Mouse (Mus musculus) cerebellum, adult 9-11 months (tissue): Measurements from ENCODE around the gene Lrp5.

ENCODE experiments used
- DNase-seq: peaks from one replicate; pipeline ENCODE4 v3.0.0; 2022

Lrp5 gene

GRCm38 (mm10) chr19:3686215-3686894 is at the start of gene Lrp5:
TSS of gene Lrp5 (minus strand) at chr19:3686564.
- no peak for DNase-seq

- no peak for DNase-seq
Observed at GRCm38 (mm10) chr19:3736001-3736400, 49.6 kb upstream of the Lrp5 start.

- DNase-seq: no peak
Observed at GRCm38 (mm10) chr19:3730781-3731646, 44.6 kb upstream of the Lrp5 start.

- no peak for DNase-seq
Observed at GRCm38 (mm10) chr19:3728901-3729300, 42.5 kb upstream of the Lrp5 start.

- DNase-seq: peak; percentile 71
Observed at GRCm38 (mm10) chr19:3724779-3725178, 38.4 kb upstream of the Lrp5 start.

GRCm38 (mm10) chr19:3723904-3724303 is 37.5 kb upstream of the Lrp5 start:
- no peak for DNase-seq

GRCm38 (mm10) chr19:3723170-3723569 is 36.8 kb upstream of the Lrp5 start:
- DNase-seq: no peak

GRCm38 (mm10) chr19:3719362-3719891 is 33.1 kb upstream of the Lrp5 start:
- peak; percentile 75 for DNase-seq

- peak; percentile 72 for DNase-seq
Observed at GRCm38 (mm10) chr19:3718481-3719361, 32.4 kb upstream of the Lrp5 start.

GRCm38 (mm10) chr19:3714381-3714780 is 28.0 kb upstream of the Lrp5 start:
- DNase-seq: no peak

- DNase-seq: no peak
Observed at GRCm38 (mm10) chr19:3710436-3710835, 24.1 kb upstream of the Lrp5 start.

- DNase-seq: no peak
Observed at GRCm38 (mm10) chr19:3709013-3709787, 22.8 kb upstream of the Lrp5 start.

- peak; percentile 99 for DNase-seq
Observed at GRCm38 (mm10) chr19:3708078-3709012, 22.0 kb upstream of the Lrp5 start, which contains the start of gene 1810055G02Rik. TSS of gene 1810055G02Rik (plus strand) at chr19:3708293.

GRCm38 (mm10) chr19:3707553-3707952 is 21.2 kb upstream of the Lrp5 start:
- DNase-seq: no peak

- no peak for DNase-seq
Observed at GRCm38 (mm10) chr19:3706258-3706657, 19.9 kb upstream of the Lrp5 start.

GRCm38 (mm10) chr19:3702460-3702859 is 16.1 kb upstream of the Lrp5 start:
- DNase-seq: no peak

GRCm38 (mm10) chr19:3699508-3700438 is 13.4 kb upstream of the Lrp5 start:
- DNase-seq: peak; percentile 82

GRCm38 (mm10) chr19:3698035-3698434 is 11.7 kb upstream of the Lrp5 start:
- DNase-seq: no peak

GRCm38 (mm10) chr19:3695976-3696375 is 9.6 kb upstream of the Lrp5 start:
- no peak for DNase-seq

GRCm38 (mm10) chr19:3695471-3695870 is 9.1 kb upstream of the Lrp5 start:
- DNase-seq: no peak
